Mouse (Mus musculus): ENCODE data around the gene Eif4ebp2. TPM values are rescaled to one million over a fixed set of nuclear protein-coding genes. Genes with fewer than 3 reads are reported as not detected.

The Eif4ebp2 gene
- polyA plus RNA-seq (2012; rRNA removed): 72.0 and 86.6 TPM in 2 replicates

- TF ChIP-seq POLR2A (IDR thresholded peaks at IDR 0.05; ENCODE audit: borderline replicate concordance, extremely low read depth, insufficient read depth, insufficient read length, poor library complexity, severe bottlenecking) (peak; percentile 71), CTCF (IDR thresholded peaks at IDR 0.05; ENCODE audit: borderline replicate concordance, extremely low read depth, insufficient read depth, insufficient read length) (no peak)
- DNase-seq (ENCODE audit: low read depth): peak; percentile 99
Measured at GRCm38 (mm10) chr10:61452645-61453044, at the start of gene Eif4ebp2. Gene Eif4ebp2, minus strand, starts transcription at chr10:61452661.

GRCm38 (mm10) chr10:61500756-61501155 lies 48.3 kb upstream of the Eif4ebp2 start:
- TF ChIP-seq POLR2A (IDR thresholded peaks at IDR 0.05; ENCODE audit: borderline replicate concordance, extremely low read depth, insufficient read depth, insufficient read length, poor library complexity, severe bottlenecking) (no peak), CTCF (IDR thresholded peaks at IDR 0.05; ENCODE audit: borderline replicate concordance, extremely low read depth, insufficient read depth, insufficient read length) (no peak)
- DNase-seq (ENCODE audit: low read depth): no peak

- TF ChIP-seq POLR2A (IDR thresholded peaks at IDR 0.05; ENCODE audit: borderline replicate concordance, extremely low read depth, insufficient read depth, insufficient read length, poor library complexity, severe bottlenecking) (no peak), CTCF (IDR thresholded peaks at IDR 0.05; ENCODE audit: borderline replicate concordance, extremely low read depth, insufficient read depth, insufficient read length) (no peak)
- no peak for DNase-seq (ENCODE audit: low read depth)
Measured at GRCm38 (mm10) chr10:61499505-61500466, 47.3 kb upstream of the Eif4ebp2 start.

- TF ChIP-seq POLR2A (IDR thresholded peaks at IDR 0.05; ENCODE audit: borderline replicate concordance, extremely low read depth, insufficient read depth, insufficient read length, poor library complexity, severe bottlenecking): no peak
- no peak for TF ChIP-seq CTCF (IDR thresholded peaks at IDR 0.05; ENCODE audit: borderline replicate concordance, extremely low read depth, insufficient read depth, insufficient read length)
- peak; percentile 68 for DNase-seq (ENCODE audit: low read depth)
Measured at GRCm38 (mm10) chr10:61496231-61496630, 43.8 kb upstream of the Eif4ebp2 start.

GRCm38 (mm10) chr10:61495461-61495860 lies 43.0 kb upstream of the Eif4ebp2 start:
- TF ChIP-seq CTCF (IDR thresholded peaks at IDR 0.05; ENCODE audit: borderline replicate concordance, extremely low read depth, insufficient read depth, insufficient read length) (no peak), POLR2A (IDR thresholded peaks at IDR 0.05; ENCODE audit: borderline replicate concordance, extremely low read depth, insufficient read depth, insufficient read length, poor library complexity, severe bottlenecking) (no peak)
- DNase-seq (ENCODE audit: low read depth): peak; percentile 43

GRCm38 (mm10) chr10:61492040-61492439 lies 39.6 kb upstream of the Eif4ebp2 start:
- TF ChIP-seq POLR2A (IDR thresholded peaks at IDR 0.05; ENCODE audit: borderline replicate concordance, extremely low read depth, insufficient read depth, insufficient read length, poor library complexity, severe bottlenecking) (no peak), CTCF (IDR thresholded peaks at IDR 0.05; ENCODE audit: borderline replicate concordance, extremely low read depth, insufficient read depth, insufficient read length) (peak; percentile 88)
- DNase-seq (ENCODE audit: low read depth): peak; percentile 83

- DNase-seq (ENCODE audit: low read depth): no peak
- TF ChIP-seq POLR2A (IDR thresholded peaks at IDR 0.05; ENCODE audit: borderline replicate concordance, extremely low read depth, insufficient read depth, insufficient read length, poor library complexity, severe bottlenecking) (no peak), CTCF (IDR thresholded peaks at IDR 0.05; ENCODE audit: borderline replicate concordance, extremely low read depth, insufficient read depth, insufficient read length) (no peak)
Measured at GRCm38 (mm10) chr10:61491573-61491972, 39.1 kb upstream of the Eif4ebp2 start.

GRCm38 (mm10) chr10:61488522-61489110 lies 36.2 kb upstream of the Eif4ebp2 start:
- no peak for DNase-seq (ENCODE audit: low read depth)
- TF ChIP-seq CTCF (IDR thresholded peaks at IDR 0.05; ENCODE audit: borderline replicate concordance, extremely low read depth, insufficient read depth, insufficient read length) (no peak), POLR2A (IDR thresholded peaks at IDR 0.05; ENCODE audit: borderline replicate concordance, extremely low read depth, insufficient read depth, insufficient read length, poor library complexity, severe bottlenecking) (no peak)

GRCm38 (mm10) chr10:61486551-61487339 lies 34.3 kb upstream of the Eif4ebp2 start:
- DNase-seq (ENCODE audit: low read depth): no peak
- TF ChIP-seq POLR2A (IDR thresholded peaks at IDR 0.05; ENCODE audit: borderline replicate concordance, extremely low read depth, insufficient read depth, insufficient read length, poor library complexity, severe bottlenecking) (no peak), CTCF (IDR thresholded peaks at IDR 0.05; ENCODE audit: borderline replicate concordance, extremely low read depth, insufficient read depth, insufficient read length) (no peak)

- TF ChIP-seq CTCF (IDR thresholded peaks at IDR 0.05; ENCODE audit: borderline replicate concordance, extremely low read depth, insufficient read depth, insufficient read length) (no peak), POLR2A (IDR thresholded peaks at IDR 0.05; ENCODE audit: borderline replicate concordance, extremely low read depth, insufficient read depth, insufficient read length, poor library complexity, severe bottlenecking) (no peak)
- DNase-seq (ENCODE audit: low read depth): no peak
Measured at GRCm38 (mm10) chr10:61484801-61485200, 32.3 kb upstream of the Eif4ebp2 start.

GRCm38 (mm10) chr10:61482771-61483170 lies 30.3 kb upstream of the Eif4ebp2 start:
- no peak for DNase-seq (ENCODE audit: low read depth)
- TF ChIP-seq POLR2A (IDR thresholded peaks at IDR 0.05; ENCODE audit: borderline replicate concordance, extremely low read depth, insufficient read depth, insufficient read length, poor library complexity, severe bottlenecking) (no peak), CTCF (IDR thresholded peaks at IDR 0.05; ENCODE audit: borderline replicate concordance, extremely low read depth, insufficient read depth, insufficient read length) (no peak)
